Mouse (Mus musculus) megakaryocyte, embryonic 14.5 days (primary cell): ENCODE measurements at regions not wholly inside any gene's neighbourhood (a gene's known extent, or its start where the extent isn't known, plus 50 kb on each side); places are given as distances from the start of the nearest gene placed in this dataset.

Experiments used
- FLI1 ChIP-seq: IDR thresholded peaks from 2 replicates; pipeline ENCODE4 v1.6.1; 2012; ENCODE audit warnings: low read length, inconsistent platforms, mixed read lengths
- GATA1 ChIP-seq: IDR thresholded peaks from 3 replicates; pipeline ENCODE4 v1.6.1; 2012; ENCODE audit warnings: mixed read lengths, low read length, inconsistent platforms, borderline replicate concordance

- TF ChIP-seq FLI1: no peak
- TF ChIP-seq GATA1: no peak
Measured at GRCm38 (mm10) chr13:34446806-34447205, 101.8 kb upstream of the Slc22a23 start.
